Mouse (Mus musculus): ENCODE results near the gene Cubn. TPM values are rescaled to one million over a fixed set of nuclear protein-coding genes. Genes with fewer than 3 reads are reported as not detected.

Cubn gene
- polyA plus RNA-seq, 1 experiment = 0.23 TPM

DNA sequence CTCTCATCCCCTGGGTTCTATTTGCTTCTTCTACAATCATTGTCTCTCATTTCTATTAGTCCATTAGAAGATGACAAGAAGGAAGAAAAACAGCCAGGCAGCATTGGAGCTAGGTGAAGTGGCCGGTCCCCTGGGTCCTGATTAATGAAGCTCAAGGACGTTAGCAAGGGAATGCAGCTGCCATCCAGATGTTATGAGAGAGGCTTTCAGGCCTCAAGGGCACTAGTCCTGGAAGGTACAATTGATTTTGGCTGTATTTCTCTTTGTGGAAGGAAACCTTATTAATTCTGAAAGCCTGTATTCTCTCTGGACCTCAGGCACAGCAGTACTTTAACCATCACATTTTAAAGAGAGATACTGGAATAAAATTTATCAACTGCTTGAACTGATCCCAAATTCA is 41.1 kb downstream of the Cubn start:
- 79% methylated on average over 2 of the region's 2 CpGs for WGBS
- Histone ChIP-seq H3K4me1 (ENCODE audit: control insufficient read depth, insufficient read depth, low read length) (no peaks in the 10 kb centered on the region), H3K27ac (ENCODE audit: insufficient read depth, low read length) (no peak overlapping the region), H3K27me3 (ENCODE audit: control insufficient read depth, insufficient read depth, low read length) (no peaks in the 10 kb centered on the region), H3K4me3 (replicated peaks; ENCODE audit: insufficient read depth, low read depth, low read length) (no peak overlapping the region)
- TF ChIP-seq POLR2A (IDR thresholded peaks at IDR 0.05; ENCODE audit: borderline replicate concordance, insufficient read depth, low read length) = no peak
- TF ChIP-seq CTCF (IDR thresholded peaks at IDR 0.05; ENCODE audit: borderline replicate concordance, insufficient read depth, low read depth, low read length) = no peak
- DNase-seq = no peak

DNA sequence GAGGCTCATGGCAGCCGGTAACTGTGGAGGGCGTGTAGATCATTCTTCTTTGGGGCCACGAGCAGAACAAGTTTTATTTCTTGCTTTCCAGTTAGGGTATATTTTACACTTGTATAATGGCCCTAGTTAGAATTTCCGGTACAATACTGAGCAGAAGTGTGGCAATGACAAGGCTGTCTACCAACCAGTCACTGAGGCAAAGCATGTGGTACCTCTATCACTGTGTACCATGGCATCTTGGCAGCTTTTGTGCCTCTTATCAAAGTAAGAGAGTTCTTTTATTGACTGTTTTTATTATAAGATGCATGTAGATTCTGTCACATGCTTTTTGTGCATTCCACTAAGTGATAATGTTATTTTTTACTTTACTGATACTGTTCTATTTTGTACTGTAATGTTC is 46.5 kb downstream of the Cubn start:
- H3K27ac ChIP-seq (ENCODE audit: insufficient read depth, low read length) = no peak overlapping the region
- no peaks in the 10 kb centered on the region for H3K27me3 ChIP-seq (ENCODE audit: control insufficient read depth, insufficient read depth, low read length)
- DNase-seq = no peak
- WGBS = 91% methylated on average over 4 of the region's 4 CpGs
- H3K4me1 ChIP-seq (ENCODE audit: control insufficient read depth, insufficient read depth, low read length) = no peaks in the 10 kb centered on the region
- H3K4me3 ChIP-seq (replicated peaks; ENCODE audit: insufficient read depth, low read depth, low read length) = no peak overlapping the region
- no peak for TF ChIP-seq CTCF (IDR thresholded peaks at IDR 0.05; ENCODE audit: borderline replicate concordance, insufficient read depth, low read depth, low read length)
- TF ChIP-seq POLR2A (IDR thresholded peaks at IDR 0.05; ENCODE audit: borderline replicate concordance, insufficient read depth, low read length) = no peak

DNA sequence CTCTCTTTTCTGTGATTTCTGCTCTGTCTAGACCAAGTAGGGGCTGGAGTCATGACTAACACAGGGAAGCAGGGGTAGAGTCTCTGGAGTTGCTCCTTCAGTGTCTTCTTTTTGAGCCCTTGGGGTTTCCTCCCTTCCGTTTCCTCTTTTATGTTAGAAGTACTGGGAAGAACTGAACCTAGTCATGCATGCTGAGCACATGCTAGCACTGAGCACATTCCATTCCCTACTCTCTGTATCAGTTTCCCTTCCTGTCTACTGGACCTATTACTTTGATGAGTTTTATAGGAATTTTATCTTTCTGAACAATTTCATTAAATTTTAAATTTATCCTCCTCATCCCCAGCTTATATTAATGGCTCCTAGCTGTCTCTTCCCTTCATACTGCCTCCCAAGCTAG is 52.6 kb downstream of the Cubn start:
- DNase-seq = no peak
- Histone ChIP-seq H3K4me3 (replicated peaks; ENCODE audit: insufficient read depth, low read depth, low read length) (no peak overlapping the region), H3K27me3 (ENCODE audit: control insufficient read depth, insufficient read depth, low read length) (no peaks in the 10 kb centered on the region), H3K4me1 (ENCODE audit: control insufficient read depth, insufficient read depth, low read length) (no peaks in the 10 kb centered on the region), H3K27ac (ENCODE audit: insufficient read depth, low read length) (no peak overlapping the region)
- WGBS = 46% methylated on average over 1 of the region's 1 CpGs
- TF ChIP-seq POLR2A (IDR thresholded peaks at IDR 0.05; ENCODE audit: borderline replicate concordance, insufficient read depth, low read length) (no peak), CTCF (IDR thresholded peaks at IDR 0.05; ENCODE audit: borderline replicate concordance, insufficient read depth, low read depth, low read length) (no peak)

DNA sequence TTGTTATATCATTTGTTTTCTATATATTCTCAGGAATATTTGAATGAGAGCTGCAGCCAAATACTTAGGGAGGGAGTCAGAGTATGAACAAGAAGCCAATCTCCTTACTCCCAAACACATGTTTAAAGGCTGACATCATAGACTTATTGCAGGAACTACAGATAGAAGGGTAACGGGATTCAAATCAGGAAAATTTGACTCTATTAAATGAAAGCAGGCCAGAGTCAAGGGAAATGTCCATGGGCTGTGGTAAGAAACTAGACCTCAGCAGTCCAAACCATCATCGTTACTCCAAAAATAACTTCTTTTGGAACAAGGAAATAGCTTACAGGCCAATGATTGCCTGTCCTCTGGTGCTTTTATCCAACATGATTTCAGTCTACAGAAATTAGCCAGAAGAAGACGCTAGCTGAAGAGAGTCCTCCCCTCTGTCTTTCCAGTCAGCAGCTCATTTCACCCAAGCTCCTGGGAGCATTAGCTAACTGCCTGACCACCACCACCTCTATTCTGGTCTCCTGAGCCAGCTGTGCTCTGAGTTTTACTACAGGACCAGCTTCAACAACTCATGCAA is 53.3 kb downstream of the Cubn start:
- WGBS = 89% methylated on average over 3 of the region's 3 CpGs
- no peak for TF ChIP-seq POLR2A (IDR thresholded peaks at IDR 0.05; ENCODE audit: borderline replicate concordance, insufficient read depth, low read length)
- H3K27me3 ChIP-seq (ENCODE audit: control insufficient read depth, insufficient read depth, low read length) = no peaks in the 10 kb centered on the region
- no peak overlapping the region for H3K4me3 ChIP-seq (replicated peaks; ENCODE audit: insufficient read depth, low read depth, low read length)
- no peak overlapping the region for H3K27ac ChIP-seq (ENCODE audit: insufficient read depth, low read length)
- H3K4me1 ChIP-seq (ENCODE audit: control insufficient read depth, insufficient read depth, low read length) = no peaks in the 10 kb centered on the region
- no peak for DNase-seq

DNA sequence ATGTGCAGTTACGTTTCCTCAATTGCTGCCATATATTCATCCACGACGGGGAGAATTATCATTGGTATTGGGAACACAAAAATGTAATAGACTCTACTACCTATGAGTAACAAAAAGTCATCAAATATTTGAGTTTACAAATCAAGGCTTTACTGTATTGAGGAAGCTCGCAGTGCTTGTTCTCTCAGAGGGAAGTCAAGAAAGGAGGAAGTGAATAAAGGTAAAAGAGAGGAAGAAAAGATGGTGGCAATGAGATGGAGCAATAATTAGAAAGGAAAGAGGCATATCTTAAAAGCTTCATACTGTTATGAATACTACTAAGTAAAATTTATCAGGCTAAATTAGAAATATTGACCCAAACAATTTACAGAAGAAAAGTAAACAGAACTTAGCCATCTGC is 59.6 kb downstream of the Cubn start:
- H3K4me1 ChIP-seq (ENCODE audit: control insufficient read depth, insufficient read depth, low read length) = no peaks in the 10 kb centered on the region
- TF ChIP-seq CTCF (IDR thresholded peaks at IDR 0.05; ENCODE audit: borderline replicate concordance, insufficient read depth, low read depth, low read length) = no peak
- no peak for TF ChIP-seq POLR2A (IDR thresholded peaks at IDR 0.05; ENCODE audit: borderline replicate concordance, insufficient read depth, low read length)
- no peaks in the 10 kb centered on the region for H3K27me3 ChIP-seq (ENCODE audit: control insufficient read depth, insufficient read depth, low read length)
- no peak overlapping the region for H3K4me3 ChIP-seq (replicated peaks; ENCODE audit: insufficient read depth, low read depth, low read length)
- 93% methylated on average over 4 of the region's 4 CpGs for WGBS
- DNase-seq = no peak
- H3K27ac ChIP-seq (ENCODE audit: insufficient read depth, low read length) = no peak overlapping the region

DNA sequence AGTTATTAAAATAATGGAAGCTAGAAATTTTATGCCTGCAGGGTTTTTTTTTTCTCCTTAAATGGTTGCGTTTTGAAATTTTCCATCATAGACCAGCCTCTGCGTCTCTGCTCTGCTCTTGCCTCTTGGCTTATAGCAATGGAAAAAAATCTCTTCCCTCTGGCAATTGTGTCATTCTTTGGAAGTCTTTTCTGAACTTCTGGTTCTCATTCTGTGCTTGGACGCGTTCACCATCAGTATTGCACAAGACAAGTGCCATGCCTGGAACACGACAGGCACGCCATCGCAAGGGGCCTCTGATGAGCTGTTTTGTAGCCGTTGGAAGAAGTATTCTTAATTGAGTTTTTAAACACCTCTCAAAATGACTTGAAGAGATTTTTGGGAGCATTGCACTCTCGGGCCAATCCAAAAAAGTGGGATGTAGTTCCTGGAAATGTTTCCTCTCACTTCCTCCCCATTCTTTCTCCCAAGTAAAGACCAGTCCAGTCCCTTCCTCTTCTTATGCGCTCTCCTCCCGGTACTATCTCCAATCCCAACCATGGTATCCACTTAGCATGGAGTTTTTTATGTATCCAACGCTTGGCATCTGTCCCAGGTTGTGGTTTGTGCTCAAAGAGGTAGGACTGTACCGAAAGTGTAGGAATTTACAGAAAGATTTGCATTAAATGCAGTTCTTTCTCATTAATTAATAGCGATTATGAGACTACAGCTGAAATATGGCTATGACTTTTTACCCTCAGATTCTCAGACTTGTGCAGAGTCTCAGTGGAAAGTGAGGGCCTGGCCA is 69.4 kb downstream of the Cubn start:
- 90% methylated on average over 14 of the region's 14 CpGs for WGBS
- H3K4me1 ChIP-seq (ENCODE audit: control insufficient read depth, insufficient read depth, low read length) = no peaks in the 10 kb centered on the region
- no peak overlapping the region for H3K4me3 ChIP-seq (replicated peaks; ENCODE audit: insufficient read depth, low read depth, low read length)
- H3K27me3 ChIP-seq (ENCODE audit: control insufficient read depth, insufficient read depth, low read length) = no peaks in the 10 kb centered on the region
- TF ChIP-seq POLR2A (IDR thresholded peaks at IDR 0.05; ENCODE audit: borderline replicate concordance, insufficient read depth, low read length) (no peak), CTCF (IDR thresholded peaks at IDR 0.05; ENCODE audit: borderline replicate concordance, insufficient read depth, low read depth, low read length) (no peak)
- DNase-seq = no peak
- no peak overlapping the region for H3K27ac ChIP-seq (ENCODE audit: insufficient read depth, low read length)

DNA sequence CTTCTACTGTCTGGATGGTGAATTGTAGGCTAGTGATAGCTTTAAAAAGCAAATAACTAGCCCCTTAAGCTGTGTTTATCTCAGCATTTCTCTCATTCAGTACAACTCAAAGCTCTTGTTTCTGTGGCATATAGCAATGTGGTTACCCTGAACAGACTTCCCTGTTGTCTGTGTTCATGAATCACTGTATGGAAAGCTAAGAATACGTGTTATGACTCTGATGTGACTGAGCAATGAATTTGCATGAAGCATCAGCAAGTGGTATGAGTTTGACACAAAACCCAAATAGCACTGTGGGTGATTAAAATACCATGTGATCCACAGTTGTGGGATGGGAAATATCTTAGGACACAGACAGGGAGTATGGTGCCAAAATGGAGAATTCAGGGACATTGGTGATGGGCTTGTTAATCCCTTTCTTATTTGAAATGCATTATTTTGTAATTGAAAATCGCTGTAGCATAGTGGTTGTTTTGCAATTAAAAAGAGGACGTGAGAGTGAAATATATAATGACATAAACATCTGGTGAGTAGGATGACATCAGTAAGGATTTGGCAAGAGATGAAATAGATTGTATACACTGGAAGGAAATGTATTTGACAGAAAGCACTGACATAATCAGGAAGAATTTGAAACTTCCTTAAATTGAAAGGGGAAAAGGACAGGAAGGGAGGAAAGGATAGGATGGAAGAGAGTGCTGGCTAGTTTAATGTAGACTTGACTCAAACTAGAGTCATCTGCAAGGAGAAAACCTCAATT is 74.7 kb downstream of the Cubn start:
- Histone ChIP-seq H3K4me1 (ENCODE audit: control insufficient read depth, insufficient read depth, low read length) (no peaks in the 10 kb centered on the region), H3K27ac (ENCODE audit: insufficient read depth, low read length) (no peak overlapping the region), H3K27me3 (ENCODE audit: control insufficient read depth, insufficient read depth, low read length) (no peaks in the 10 kb centered on the region), H3K4me3 (replicated peaks; ENCODE audit: insufficient read depth, low read depth, low read length) (no peak overlapping the region)
- TF ChIP-seq CTCF (IDR thresholded peaks at IDR 0.05; ENCODE audit: borderline replicate concordance, insufficient read depth, low read depth, low read length) (no peak), POLR2A (IDR thresholded peaks at IDR 0.05; ENCODE audit: borderline replicate concordance, insufficient read depth, low read length) (no peak)
- WGBS = 57% methylated on average over 3 of the region's 3 CpGs
- no peak for DNase-seq

Measured in cerebellum, adult 2 months (tissue).